Mouse (Mus musculus) left cerebral cortex, adult 11 months (tissue): ENCODE results near the gene Mybpc1.
"Not testable (repeated sequence)": the region's sequence is repeated elsewhere in the genome, so short reads cannot be mapped to it uniquely, and the experiment has no call there.

Source experiments
- DNase-seq: peaks from one replicate; pipeline ENCODE4 v3.0.0; 2022; ENCODE audit warnings: low spot score

Mybpc1 gene

GRCm38 (mm10) chr10:88550225-88550624 lies 54.7 kb downstream of the Mybpc1 start:
- DNase-seq = no peak

GRCm38 (mm10) chr10:88547635-88548034 lies 57.3 kb downstream of the Mybpc1 start:
- no peak for DNase-seq

- no peak for DNase-seq
These were observed 74.3 kb downstream of the Mybpc1 start for GRCm38 (mm10) chr10:88530631-88531030.

- DNase-seq = no peak
These were observed 80.9 kb downstream of the Mybpc1 start for GRCm38 (mm10) chr10:88524016-88524415.

- no peak for DNase-seq
These were observed 81.7 kb downstream of the Mybpc1 start for GRCm38 (mm10) chr10:88523212-88523611.

GRCm38 (mm10) chr10:88522795-88523194 lies 82.2 kb downstream of the Mybpc1 start:
- DNase-seq = no peak

- DNase-seq = not testable (repeated sequence)
These were observed 89.9 kb downstream of the Mybpc1 start for GRCm38 (mm10) chr10:88515049-88515448.

- no peak for DNase-seq
These were observed 90.5 kb downstream of the Mybpc1 start for GRCm38 (mm10) chr10:88514495-88514894.

- no peak for DNase-seq
These were observed 91.3 kb downstream of the Mybpc1 start for GRCm38 (mm10) chr10:88513574-88514135.

- DNase-seq = no peak
These were observed 93.6 kb downstream of the Mybpc1 start for GRCm38 (mm10) chr10:88511355-88511754.

GRCm38 (mm10) chr10:88510503-88511271 lies 94.3 kb downstream of the Mybpc1 start:
- no peak for DNase-seq

GRCm38 (mm10) chr10:88507691-88508143 lies 97.2 kb downstream of the Mybpc1 start:
- DNase-seq = no peak

- DNase-seq = no peak
These were observed 99.7 kb downstream of the Mybpc1 start for GRCm38 (mm10) chr10:88505256-88505655.

- no peak for DNase-seq
These were observed 100.5 kb downstream of the Mybpc1 start for GRCm38 (mm10) chr10:88504481-88504880.

- peak; percentile 58 for DNase-seq
These were observed 101.3 kb downstream of the Mybpc1 start, which contains the start of gene Chpt1 for GRCm38 (mm10) chr10:88503421-88504314. TSS of gene Chpt1 (minus strand) at chr10:88504073.

- no peak for DNase-seq
These were observed 102.0 kb downstream of the Mybpc1 start for GRCm38 (mm10) chr10:88502919-88503318.

GRCm38 (mm10) chr10:88501886-88502765 lies 102.8 kb downstream of the Mybpc1 start:
- no peak for DNase-seq

- DNase-seq = no peak
These were observed 103.6 kb downstream of the Mybpc1 start for GRCm38 (mm10) chr10:88501370-88501769.

- no peak for DNase-seq
These were observed 105.0 kb downstream of the Mybpc1 start for GRCm38 (mm10) chr10:88499993-88500392.

- no peak for DNase-seq
These were observed 107.9 kb downstream of the Mybpc1 start for GRCm38 (mm10) chr10:88496864-88497564.
